Mouse (Mus musculus): ENCODE data around the gene Oas1f.
"Not testable (repeated sequence)": the region's sequence is repeated elsewhere in the genome, so short reads cannot be mapped to it uniquely, and the experiment has no call there.

DNA sequence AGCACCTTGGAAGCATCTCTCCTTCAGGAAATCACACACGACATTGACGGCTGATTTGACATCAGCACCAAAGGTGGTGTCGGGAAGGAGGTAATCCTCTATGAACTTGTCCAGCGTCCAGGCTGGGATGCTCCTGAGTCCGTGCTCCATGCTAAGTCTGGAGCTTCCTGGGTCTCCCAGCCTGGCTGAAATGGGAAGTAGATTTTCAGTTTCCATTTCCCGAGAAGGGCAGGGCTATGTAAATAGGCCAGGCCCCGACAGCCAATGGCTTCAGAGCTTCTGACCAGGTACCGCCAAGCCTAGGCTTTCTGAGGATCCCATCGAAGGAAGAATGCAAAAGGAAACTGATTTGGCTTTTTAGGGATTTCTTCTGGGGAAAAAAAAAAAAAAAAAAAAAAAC lies 40.2 kb downstream of the Oas1f start, which contains the start of gene Oas1g:
- not testable (repeated sequence) for TF ChIP-seq POLR2A (IDR thresholded peaks at IDR 0.05; ENCODE audit: extremely low read depth, insufficient read depth, low read length); CTCF (IDR thresholded peaks at IDR 0.05; ENCODE audit: low read depth, low read length)

Measured in liver, adult 2 months (tissue).